Mouse (Mus musculus) urinary bladder, postnatal 36 days (tissue): ENCODE results near the gene Sgip1.
A peak's percentile ranks its signal among the peaks of the same experiment; 100 is the strongest.

Source experiments
- DNase-seq, 2 experiments: peaks; one replicate each; pipeline ENCODE4 v3.0.0; 2022; ENCODE audit warnings: low spot score in 2 of 2, mixed read lengths in 1 of 2

The Sgip1 gene

DNA sequence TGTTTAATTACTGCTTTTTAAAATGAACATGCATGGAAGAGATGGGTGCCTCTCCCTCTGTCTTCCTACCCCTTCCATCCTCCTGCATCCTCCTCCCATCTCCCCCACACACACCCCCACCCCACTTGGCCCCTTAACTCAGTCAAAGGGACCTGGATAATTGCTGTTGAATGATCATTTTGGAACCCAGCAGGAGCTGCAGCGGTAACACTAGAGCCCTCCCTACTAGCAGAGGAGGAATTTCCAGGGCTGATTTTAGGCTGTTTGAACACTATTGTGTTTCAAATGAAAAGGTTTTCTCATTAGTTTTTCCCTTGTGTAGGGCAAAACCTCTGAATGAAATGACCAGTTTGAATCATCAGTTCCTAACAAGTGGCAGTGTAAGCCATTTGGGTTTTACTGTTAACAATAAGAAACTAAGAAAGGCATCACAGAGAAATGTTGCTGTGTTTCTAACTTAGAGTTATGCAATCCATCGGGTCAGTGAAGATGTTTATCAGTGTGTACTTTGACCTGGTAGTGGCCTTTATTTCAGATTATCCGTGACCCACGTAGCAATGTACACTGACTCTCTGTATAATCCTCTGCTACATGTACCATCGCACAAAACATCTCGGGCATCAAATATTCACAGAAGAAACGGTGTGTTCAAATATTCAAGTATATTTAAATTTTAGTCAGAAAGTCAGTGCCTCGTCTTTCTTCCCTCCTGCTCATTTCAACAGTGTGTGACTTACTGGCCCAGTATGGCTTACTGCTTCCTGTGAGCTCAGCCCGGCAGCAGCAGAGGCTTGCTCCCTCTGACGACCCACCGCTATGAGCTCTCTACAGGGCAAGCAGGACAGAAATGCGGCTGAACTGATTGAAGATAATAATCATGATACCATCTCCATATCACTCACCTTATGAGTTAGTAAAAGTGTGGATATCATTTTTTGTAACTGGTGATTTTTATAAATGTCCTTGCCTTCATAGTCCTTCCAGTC is 235.5 kb downstream of the Sgip1 start:
- DNase-seq = no peak

- DNase-seq = no peak
These were observed 236.8 kb downstream of the Sgip1 start for GRCm38 (mm10) chr4:102977778-102978321.

GRCm38 (mm10) chr4:102978440-102978839 is 237.3 kb downstream of the Sgip1 start, which contains the start of gene Tctex1d1:
Gene Tctex1d1, plus strand, starts transcription at chr4:102978606.
- no peak for DNase-seq

- no peak for DNase-seq
These were observed 238.3 kb downstream of the Sgip1 start for GRCm38 (mm10) chr4:102979385-102979784.

DNA sequence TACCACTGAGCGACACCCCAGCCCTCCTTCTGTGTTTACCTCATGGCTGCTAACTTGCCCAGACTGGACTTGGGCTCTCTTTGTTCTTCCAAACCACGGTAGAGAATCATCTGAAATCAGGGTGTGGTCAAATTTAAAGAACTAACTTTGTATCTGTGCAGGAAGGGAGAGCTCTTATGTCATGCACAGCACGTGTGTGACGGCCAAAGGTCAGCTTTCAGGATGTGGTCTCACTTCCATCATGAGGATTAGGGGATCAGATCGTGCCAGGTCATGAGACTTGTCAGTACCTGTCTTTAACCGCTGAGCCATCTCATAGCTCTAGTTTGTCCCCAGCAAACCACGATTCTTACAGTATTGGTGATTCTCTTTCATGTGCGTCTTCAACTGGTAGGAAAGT is 240.6 kb downstream of the Sgip1 start:
- no peak for DNase-seq

DNA sequence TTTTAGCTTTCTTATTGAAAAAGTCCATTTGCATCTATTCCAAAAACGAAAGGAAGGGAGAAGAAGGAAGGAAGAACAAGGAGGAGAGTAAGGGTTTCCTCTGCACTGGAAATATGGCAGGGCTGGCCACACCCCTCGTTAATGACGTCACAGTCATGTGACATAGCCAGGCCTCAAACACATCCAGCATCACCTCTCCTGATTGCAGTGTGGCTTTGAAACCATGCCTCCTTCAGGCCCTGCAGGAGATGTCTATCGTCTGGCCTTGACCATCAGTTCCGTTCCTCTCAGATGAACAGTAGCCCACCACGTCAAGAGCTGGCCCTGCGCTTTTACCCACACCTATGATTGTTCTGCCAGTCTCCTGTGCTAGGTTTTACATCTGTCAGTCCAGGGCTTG is 245.1 kb downstream of the Sgip1 start:
- no peak for DNase-seq

GRCm38 (mm10) chr4:102986917-102987316 is 245.8 kb downstream of the Sgip1 start:
- peak; percentile 21 to 24 for DNase-seq

GRCm38 (mm10) chr4:102987325-102987724 is 246.2 kb downstream of the Sgip1 start:
- DNase-seq = no peak

- no peak for DNase-seq
These were observed 246.7 kb downstream of the Sgip1 start for GRCm38 (mm10) chr4:102987756-102988155.

DNA sequence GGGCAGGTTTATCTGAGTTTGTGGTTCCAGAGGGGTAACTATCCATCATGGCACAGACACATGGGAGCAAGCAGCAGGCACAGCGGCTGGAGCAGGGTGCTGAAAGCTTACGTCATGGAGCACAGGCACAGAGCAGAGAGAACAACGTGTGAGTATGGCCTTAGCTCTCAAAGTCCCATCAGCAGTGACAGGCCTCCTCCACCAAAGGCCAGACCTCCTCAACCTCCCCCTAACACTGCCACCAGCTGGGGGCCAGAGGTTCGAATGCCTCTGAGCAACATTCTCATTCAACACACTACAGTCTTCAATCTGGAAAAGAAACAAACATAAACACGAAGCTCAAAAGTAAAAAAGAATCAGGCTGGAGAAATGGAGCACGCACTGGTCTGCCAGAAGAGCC is 247.4 kb downstream of the Sgip1 start:
- DNase-seq = no peak

GRCm38 (mm10) chr4:102989391-102989790 is 248.3 kb downstream of the Sgip1 start:
- DNase-seq = no peak

- DNase-seq = no peak
These were observed 248.9 kb downstream of the Sgip1 start for GRCm38 (mm10) chr4:102990016-102990415.

GRCm38 (mm10) chr4:102990595-102991340 is 249.7 kb downstream of the Sgip1 start:
- DNase-seq = no peak

DNA sequence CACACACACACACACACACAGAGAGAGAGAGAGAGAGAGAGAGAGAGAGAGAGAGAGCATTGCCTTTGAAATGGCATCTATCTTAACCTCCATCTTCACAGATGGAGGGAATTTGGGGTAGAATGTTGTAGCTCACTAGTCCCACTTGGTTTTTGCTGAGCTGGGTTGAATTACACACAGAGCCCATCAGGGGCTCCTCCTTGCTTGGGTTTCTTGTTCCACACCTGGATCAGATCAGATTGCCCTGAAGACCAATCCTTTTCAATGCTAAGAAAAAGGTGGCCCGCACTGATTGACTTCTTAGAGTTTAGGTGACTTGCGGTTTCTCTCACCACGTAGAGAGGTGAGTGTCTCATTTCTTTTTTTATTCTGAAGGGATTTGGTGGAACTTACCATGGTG is 250.6 kb downstream of the Sgip1 start:
- no peak for DNase-seq

DNA sequence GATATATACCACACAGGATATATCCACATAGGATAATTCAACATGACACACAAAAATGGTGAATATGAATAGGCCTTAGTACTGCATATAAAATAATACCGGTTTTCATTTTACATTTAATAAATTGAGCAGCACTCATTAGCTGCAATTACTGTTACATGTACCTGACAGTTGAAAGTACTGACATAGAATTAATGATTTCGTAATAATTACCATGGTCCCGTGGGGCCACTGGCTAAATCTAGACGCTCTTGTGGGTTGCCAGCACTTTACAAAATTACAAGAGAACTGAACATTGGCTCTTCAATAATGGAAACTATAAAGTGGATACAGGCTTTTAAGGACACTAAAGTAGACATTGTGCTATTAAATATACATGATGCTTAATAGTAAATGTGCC is 263.6 kb downstream of the Sgip1 start:
- no peak for DNase-seq

DNA sequence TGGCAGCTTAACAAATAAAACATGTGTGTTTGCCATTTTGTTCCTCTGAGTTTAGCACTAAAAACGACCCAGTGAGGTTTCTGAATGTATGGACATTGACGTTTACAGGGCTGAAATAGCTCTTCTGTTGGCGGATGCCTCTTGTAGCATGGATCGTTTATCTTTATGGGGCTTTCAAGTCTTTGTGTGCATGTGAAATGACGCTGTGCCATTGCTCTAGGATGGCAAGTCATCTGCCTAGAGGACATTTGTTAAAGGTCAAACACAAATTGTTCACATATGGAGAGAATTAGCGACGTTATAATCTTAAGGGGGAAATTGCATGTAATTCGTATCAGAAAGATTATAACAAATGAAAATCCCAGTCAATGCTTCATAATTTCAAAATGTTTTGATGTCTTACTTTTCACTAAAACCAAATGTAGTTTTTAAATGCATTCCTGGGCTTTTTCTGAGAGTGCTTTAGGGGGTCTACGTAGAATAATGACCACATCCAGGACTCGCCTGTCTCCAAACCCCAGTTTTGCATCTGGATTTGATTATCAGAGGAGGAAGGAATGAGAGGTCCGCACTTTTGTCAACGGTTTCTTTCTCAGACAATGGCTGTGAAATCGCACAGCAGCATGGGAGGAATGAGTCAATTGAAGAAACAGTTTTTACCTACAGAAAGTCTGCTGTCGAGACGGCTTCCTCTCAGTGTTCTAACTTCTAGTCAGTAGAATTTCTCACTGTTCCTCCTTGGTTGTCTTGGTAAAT is 264.3 kb downstream of the Sgip1 start:
- DNase-seq = no peak

GRCm38 (mm10) chr4:103006266-103006665 is 265.2 kb downstream of the Sgip1 start:
- DNase-seq = no peak

DNA sequence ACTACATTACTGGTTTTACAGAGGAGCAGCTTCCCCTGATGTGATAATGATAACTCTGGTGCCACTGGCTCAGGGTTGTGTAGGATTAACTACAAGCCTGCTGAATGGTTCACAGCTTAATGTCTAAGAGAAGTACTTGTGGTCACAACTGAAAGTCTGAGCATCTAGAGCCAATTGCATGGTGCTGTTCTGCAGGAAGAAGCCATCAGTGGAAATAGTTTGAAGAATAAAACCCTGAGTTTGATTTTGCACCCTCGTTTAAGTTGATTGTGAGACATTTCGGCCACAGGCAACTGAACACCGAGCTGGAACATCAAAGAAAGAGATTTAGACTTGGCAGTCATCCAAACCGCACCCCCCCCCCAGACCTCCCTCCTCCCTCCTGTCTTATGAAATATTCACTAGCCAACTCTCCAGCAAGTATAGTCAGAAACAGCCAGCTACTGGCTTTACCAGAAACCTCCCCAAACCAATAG is 265.9 kb downstream of the Sgip1 start:
- DNase-seq = no peak

- DNase-seq = no peak
These were observed 269.6 kb downstream of the Sgip1 start for GRCm38 (mm10) chr4:103010734-103011133.

DNA sequence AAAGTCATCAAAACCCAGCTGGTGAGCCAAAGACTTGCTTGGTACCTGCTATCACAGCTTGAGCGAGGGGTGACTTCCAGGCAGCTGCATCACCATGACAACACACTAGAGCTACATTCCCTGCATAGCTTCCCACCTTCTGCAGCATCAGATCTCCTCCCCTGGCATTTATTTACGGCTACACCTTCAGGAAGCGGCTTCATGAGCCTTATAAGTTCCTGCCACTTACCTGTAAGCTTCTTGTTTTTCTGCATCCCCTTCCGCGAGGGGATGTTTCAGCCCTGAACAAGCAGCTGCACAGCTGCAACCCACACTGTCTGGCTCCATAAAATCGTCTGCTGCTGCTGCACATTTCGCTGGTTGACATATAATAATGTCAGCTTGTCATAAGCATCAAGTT is 270.7 kb downstream of the Sgip1 start:
- no peak for DNase-seq

DNA sequence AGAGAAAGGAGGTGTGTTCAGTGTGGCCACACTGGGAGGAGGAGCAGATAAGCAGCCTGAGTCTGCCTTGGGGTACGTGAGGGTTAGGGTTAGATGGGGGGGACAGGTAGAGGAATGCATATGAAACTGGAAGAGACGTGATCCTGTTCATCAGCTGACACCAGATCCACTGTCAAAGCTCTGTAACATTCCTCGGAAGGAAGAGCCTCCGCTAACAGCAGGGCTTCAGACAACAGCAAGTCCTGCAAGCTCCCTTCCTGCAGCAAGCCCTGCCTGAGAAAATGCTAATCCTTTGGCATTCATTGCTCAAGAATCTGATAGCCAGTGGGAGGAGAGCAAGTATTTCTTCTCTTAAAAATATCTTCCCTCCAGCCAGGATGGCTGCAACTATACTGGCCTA is 272.4 kb downstream of the Sgip1 start:
- DNase-seq = no peak
